Mouse (Mus musculus) myocyte (in vitro differentiated cells): ENCODE data around the gene Rbm20. TPM values are rescaled to one million over a fixed set of nuclear protein-coding genes. Genes with fewer than 3 reads are reported as not detected.

Experiments
- H3K27me3 ChIP-seq: one replicate; pipeline ENCODE4 v1.6.1; 2011; ENCODE audit not compliant: control insufficient read depth, insufficient read depth, insufficient read length
- H3K36me3 ChIP-seq: one replicate; pipeline ENCODE4 v1.6.1; 2011; ENCODE audit not compliant: control insufficient read depth, insufficient read depth
- H3K4me2 ChIP-seq: one replicate; pipeline ENCODE4 v1.6.1; 2011; ENCODE audit warnings: low read depth, control low read depth
- H3K4me3 ChIP-seq: one replicate; pipeline ENCODE4 v1.5.1; 2011; ENCODE audit warnings: mild to moderate bottlenecking, control low read depth, moderate library complexity
- H3K79me2 ChIP-seq: one replicate; pipeline ENCODE4 v1.6.1; 2011; ENCODE audit not compliant: control insufficient read depth, insufficient read depth
- H3ac ChIP-seq: one replicate; pipeline ENCODE4 v1.6.1; 2011; ENCODE audit not compliant: control insufficient read depth, insufficient read length
- MAX ChIP-seq: IDR thresholded peaks from one replicate; pipeline ENCODE4 v1.6.1; 2011; ENCODE audit warnings: low read depth, mild to moderate bottlenecking, control low read depth
- MYOD1 ChIP-seq, 3 experiments: IDR thresholded peaks; one replicate each; pipeline ENCODE4 v1.6.1; 2011; ENCODE audit warnings: control low read depth in 2 of 3, low read depth in 2 of 3, mild to moderate bottlenecking in 2 of 3, moderate library complexity in 1 of 3; ENCODE audit not compliant: insufficient read length in 2 of 3, control insufficient read depth in 1 of 3
- MYOG ChIP-seq, 3 experiments: IDR thresholded peaks; one replicate each; pipeline ENCODE4 v1.6.1; 2011; ENCODE audit warnings: control low read depth in 2 of 3, low read depth in 2 of 3, mild to moderate bottlenecking in 2 of 3; ENCODE audit not compliant: insufficient read length in 2 of 3, control insufficient read depth in 1 of 3, insufficient read depth in 1 of 3
- POLR2A ChIP-seq: IDR thresholded peaks from one replicate; pipeline ENCODE4 v1.6.1; 2011; ENCODE audit warnings: low read depth, mild to moderate bottlenecking, control low read depth, moderate library complexity; ENCODE audit not compliant: insufficient read length
- POLR2AphosphoS2 ChIP-seq: IDR thresholded peaks from one replicate; pipeline ENCODE4 v1.6.1; 2011; ENCODE audit warnings: low read depth, control low read depth; ENCODE audit not compliant: insufficient read length
- SRF ChIP-seq: IDR thresholded peaks from one replicate; pipeline ENCODE4 v1.6.1; 2011; ENCODE audit warnings: low read depth; ENCODE audit not compliant: control insufficient read depth, insufficient read length
- TCF3 ChIP-seq: IDR thresholded peaks from one replicate; pipeline ENCODE4 v1.6.1; 2011; ENCODE audit warnings: low read depth, control low read depth; ENCODE audit not compliant: insufficient read length
- USF1 ChIP-seq: IDR thresholded peaks from one replicate; pipeline ENCODE4 v1.6.1; 2011; ENCODE audit warnings: low read depth, mild to moderate bottlenecking, control low read depth, moderate library complexity
- polyA plus RNA-seq: library from polyadenylated mRNA; unstranded; fragments of >200 nt; fragmentation: generic; extraction: Trizol; gene quantifications from one replicate; pipeline ENCODE4 v1.2.1, GENCODE M21; 2012; ENCODE audit warnings: missing spikeins

The Rbm20 gene
- polyA plus RNA-seq, 1 experiment = 35.4 TPM

DNA sequence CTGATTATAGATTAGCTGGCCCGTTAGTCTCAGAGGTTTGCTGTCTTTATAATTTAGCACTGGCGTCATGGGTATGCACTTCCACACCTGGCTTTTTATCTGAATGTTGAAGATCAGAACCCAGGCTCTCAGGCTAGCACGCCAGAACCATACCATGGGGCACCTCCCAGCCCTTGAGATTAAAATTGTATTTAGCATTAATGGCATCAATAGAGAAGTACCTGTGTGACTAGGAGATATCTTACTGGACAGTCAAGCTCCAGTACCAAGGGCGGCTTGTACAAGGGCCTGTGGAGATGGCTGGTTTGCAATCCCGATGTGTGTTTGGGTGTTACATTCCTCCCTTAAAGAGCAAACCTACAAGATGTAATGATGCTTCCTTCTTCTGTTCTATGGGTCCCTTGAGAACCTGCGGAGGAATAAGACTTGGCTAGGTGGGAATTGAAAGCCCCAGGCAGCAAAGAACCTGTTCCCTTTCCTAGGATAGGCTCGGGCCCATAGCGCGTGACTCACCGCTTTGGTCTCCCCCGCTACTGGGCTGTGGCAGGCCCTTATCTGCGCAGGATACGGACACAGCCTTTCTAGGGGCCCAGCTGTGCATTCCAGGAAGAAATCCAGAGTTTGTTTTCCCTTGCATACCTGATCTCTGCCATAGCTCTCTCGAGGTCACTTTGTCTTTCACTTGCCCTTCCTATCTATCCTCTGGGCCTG, 111.7 kb downstream of the Rbm20 start:
- Histone ChIP-seq H3K4me3 (no peak overlapping the region), H3K27me3 (no peaks in the 10 kb centered on the region), H3K79me2 (peaks cover 39% of the 10 kb centered on the region), H3K36me3 (no peaks in the 10 kb centered on the region), H3K4me2 (no peak overlapping the region), H3ac (no peak overlapping the region)
- TF ChIP-seq MYOD1 (IDR thresholded peaks at IDR 0.05; ENCODE audit: control insufficient read depth in 1 of 3, insufficient read length in 2 of 3, low read depth in 2 of 3) (peak in 1 of 3 experiments; percentile 14), MYOG (IDR thresholded peaks at IDR 0.05; ENCODE audit: control insufficient read depth in 1 of 3, insufficient read depth in 1 of 3, insufficient read length in 2 of 3, low read depth in 2 of 3) (peak in 1 of 3 experiments; percentile 48), USF1 (no peak)

DNA sequence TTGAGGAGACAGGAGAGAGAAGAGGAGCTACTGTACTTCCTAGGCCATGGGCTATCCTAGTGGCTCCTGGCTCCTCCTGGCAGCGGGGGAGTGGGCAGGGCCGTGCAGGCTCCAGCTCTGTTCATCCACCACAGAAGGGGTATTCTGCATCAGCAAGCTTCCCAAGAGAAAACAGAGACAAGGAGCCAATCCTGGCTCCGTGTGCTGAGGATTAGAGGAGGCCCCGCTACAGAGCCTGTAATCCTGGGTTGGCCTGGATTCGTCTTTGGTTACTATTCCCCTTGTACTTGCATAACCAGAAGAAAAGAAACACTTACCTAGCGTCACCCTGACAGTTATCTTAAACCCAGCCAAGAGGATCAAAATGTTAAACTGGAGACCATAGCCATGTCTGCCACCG, 112.5 kb downstream of the Rbm20 start:
- no peak overlapping the region for H3K4me3 ChIP-seq
- no peak overlapping the region for H3K4me2 ChIP-seq
- no peaks in the 10 kb centered on the region for H3K27me3 ChIP-seq
- H3ac ChIP-seq = no peak overlapping the region
- H3K36me3 ChIP-seq = no peaks in the 10 kb centered on the region
- TF ChIP-seq MYOG (IDR thresholded peaks at IDR 0.05; ENCODE audit: control insufficient read depth in 1 of 3, insufficient read depth in 1 of 3, insufficient read length in 2 of 3, low read depth in 2 of 3) = no peak
- peaks cover 43% of the 10 kb centered on the region for H3K79me2 ChIP-seq

DNA sequence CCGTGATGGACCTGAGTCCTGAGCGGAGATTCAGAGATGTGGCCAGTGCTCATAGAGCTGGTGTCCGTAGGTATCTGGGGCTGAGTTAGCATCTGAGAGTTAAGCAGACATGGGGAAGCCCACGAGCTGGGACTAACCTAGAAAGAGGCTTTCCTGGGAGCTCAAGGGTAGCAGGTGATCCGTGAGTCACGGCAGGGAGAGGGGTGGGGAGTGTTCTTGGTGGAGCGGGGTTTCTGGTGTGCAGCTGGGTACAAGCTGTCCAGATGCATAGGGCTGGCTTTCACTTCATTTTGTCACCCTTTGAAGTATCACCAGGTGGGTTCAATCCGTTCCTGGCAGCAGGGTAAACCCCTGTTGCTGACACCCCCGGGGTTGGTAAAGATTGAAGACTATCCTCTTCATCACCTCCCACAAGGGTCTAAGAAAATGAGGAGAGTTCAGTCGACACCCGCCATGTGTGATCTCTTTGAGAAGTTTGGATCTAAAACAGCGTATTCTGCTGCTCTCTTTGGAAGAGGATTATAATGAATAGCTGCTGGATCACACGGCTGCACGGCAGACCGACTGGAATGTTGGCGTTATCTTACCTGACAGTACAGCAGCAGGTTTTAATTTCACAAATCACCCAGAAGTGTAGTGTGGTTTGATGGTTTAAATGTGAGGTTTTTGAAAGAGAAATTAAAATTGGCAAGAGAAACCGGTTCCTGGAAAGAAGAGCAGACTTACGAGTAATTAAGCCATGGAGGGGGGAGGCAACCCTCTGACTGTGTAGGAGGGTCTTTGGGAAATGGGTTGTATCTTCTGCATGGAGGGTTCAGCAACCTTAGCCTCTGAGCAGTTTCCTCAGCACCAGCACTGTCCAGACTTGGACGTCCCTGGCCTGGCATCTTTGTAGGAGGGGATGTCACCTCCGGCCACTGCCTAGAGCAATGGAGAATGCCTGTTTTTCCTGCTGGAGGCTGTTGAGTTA, 114.9 kb downstream of the Rbm20 start:
- no peak for TF ChIP-seq MAX
- peak overlapping the region; percentile 53 for H3K4me3 ChIP-seq
- H3K79me2 ChIP-seq = peaks cover 62% of the 10 kb centered on the region
- H3K36me3 ChIP-seq = no peaks in the 10 kb centered on the region
- peak overlapping the region; percentile 98 for H3K4me2 ChIP-seq
- H3ac ChIP-seq = no peak overlapping the region
- no peaks in the 10 kb centered on the region for H3K27me3 ChIP-seq

DNA sequence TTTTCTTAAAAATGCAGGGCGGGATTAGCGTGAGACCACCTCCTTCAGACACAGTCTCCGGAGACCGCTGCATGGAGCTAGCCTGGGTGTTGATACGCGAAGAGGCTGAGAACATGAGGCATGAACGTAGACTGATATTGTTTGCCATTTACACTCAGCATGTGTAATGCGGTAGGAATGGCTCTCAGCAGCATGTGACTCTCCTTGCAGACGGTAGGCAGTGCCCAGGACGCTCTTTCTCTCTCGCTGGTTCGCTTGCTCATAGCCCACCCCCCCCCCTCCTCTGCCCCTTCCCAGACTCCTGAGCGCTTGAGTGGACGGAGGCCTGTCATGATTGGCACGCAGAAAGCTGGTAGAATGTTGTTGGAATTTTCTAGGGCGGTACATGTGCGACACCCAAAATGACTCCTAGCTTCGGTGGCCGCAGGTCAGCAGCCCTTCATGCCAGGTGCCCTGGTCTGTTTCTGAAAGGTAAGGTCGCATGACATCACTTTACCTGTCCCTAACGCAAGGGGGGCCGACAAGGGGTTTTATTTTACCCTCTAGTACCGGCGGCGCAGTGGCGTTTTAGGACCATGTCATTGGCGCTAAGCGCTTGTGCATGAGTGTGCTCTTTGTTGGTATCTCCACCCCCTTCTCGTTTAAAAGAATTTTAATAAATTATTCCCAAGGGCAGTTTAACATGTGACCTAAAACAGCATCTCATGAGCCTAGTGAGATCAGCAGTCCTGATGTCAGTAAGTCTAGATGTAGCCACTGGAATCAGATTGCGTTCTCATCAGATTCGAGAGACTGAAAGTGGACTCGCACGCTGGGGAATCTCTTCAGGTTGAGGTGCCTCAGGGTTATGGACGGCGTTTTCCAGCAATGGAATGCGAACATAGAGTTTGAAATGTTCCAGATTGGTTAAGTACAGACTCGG, 116.1 kb downstream of the Rbm20 start:
- Histone ChIP-seq H3K79me2 (peaks cover 64% of the 10 kb centered on the region), H3ac (peak overlapping the region; percentile 34), H3K27me3 (no peaks in the 10 kb centered on the region), H3K4me2 (peak overlapping the region; percentile 98), H3K4me3 (peak overlapping the region; percentile 53), H3K36me3 (no peaks in the 10 kb centered on the region)
- TF ChIP-seq MAX (peak; percentile 68), MYOG (IDR thresholded peaks at IDR 0.05; ENCODE audit: control insufficient read depth in 1 of 3, insufficient read depth in 1 of 3, insufficient read length in 2 of 3, low read depth in 2 of 3) (no peak), USF1 (peak; percentile 91), POLR2A (peak; percentile 62), POLR2AphosphoS2 (peak; percentile 49)

DNA sequence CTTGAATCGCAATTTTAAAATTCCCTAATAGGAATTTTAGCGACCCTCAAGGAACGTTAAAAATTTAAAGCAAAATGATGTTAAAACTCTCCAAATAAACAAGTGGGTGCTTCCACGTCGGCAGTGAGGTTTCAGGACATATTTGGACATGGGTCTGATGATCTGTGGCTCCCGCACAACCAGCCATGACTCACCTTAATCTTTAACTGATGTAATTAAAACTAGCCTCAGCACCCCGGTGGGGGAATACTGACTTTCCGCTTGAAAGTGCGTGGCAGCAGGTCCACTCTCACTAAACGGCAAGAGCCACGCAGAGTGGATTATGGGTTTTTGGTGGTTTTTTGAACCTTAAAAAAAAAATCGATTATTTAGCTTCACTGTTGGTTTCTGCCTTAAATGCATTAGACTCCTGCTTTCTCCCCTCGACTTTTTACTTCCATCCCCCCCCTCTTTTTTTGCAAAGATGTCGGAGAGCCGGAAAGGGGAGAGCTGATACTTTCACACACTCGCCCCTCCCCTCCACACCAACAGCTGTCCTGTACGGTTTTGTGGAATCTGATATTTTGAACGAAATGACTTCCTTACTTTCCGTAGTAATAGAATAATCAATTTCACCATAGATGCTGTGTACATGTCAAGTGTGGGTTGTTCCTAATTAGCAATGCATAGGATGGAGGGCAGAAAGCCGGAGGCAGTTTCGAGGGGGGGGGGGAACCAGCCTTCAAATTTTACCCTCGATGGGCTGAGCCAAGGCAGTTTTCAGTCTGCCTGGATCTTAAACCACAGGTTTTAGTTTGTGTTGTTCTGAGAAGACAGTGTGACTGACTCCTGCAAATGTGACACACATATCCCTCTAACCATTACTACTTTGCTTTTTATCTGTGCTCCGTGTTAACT, 117.1 kb downstream of the Rbm20 start:
- peak overlapping the region; percentile 98 for H3K4me2 ChIP-seq
- peaks cover 61% of the 10 kb centered on the region for H3K79me2 ChIP-seq
- no peak for TF ChIP-seq MAX
- no peak for TF ChIP-seq TCF3
- TF ChIP-seq MYOG (IDR thresholded peaks at IDR 0.05; ENCODE audit: control insufficient read depth in 1 of 3, insufficient read depth in 1 of 3, insufficient read length in 2 of 3, low read depth in 2 of 3) = no peak
- TF ChIP-seq SRF = peak; percentile 23
- peak in 2 of 3 experiments; percentile 3 to 36 for TF ChIP-seq MYOD1 (IDR thresholded peaks at IDR 0.05; ENCODE audit: control insufficient read depth in 1 of 3, insufficient read length in 2 of 3, low read depth in 2 of 3)
- no peaks in the 10 kb centered on the region for H3K36me3 ChIP-seq
- peak overlapping the region; percentile 34 for H3ac ChIP-seq
- peak overlapping the region; percentile 53 for H3K4me3 ChIP-seq
- no peaks in the 10 kb centered on the region for H3K27me3 ChIP-seq
